Mouse (Mus musculus) adrenal gland, adult 2 months (tissue): ENCODE data around the gene Sh2d1b1. TPM values are rescaled to one million over a fixed set of nuclear protein-coding genes. Genes with fewer than 3 reads are reported as not detected.
A peak's percentile ranks its signal among the peaks of the same experiment; 100 is the strongest.
"Not testable (repeated sequence)": the region's sequence is repeated elsewhere in the genome, so short reads cannot be mapped to it uniquely, and the experiment has no call there.

Source experiments
- DNase-seq: peaks from one replicate; pipeline ENCODE4 v3.0.0; 2021
- long read RNA-seq: library from polyadenylated mRNA; stranded (forward); transcript quantifications from one replicate; pipeline ENCODE4 v2.0.0, GENCODE M21; 2021
- polyA plus RNA-seq: library from polyadenylated mRNA; depleted of rRNA; stranded (reverse); fragments of >200 nt; gene quantifications from 2 replicates; pipeline ENCODE4 v1.2.3, GENCODE M21; 2012; rRNA removed
- total RNA-seq, 2 experiments: library from RNA; stranded (reverse); gene quantifications; 2 replicates each; pipeline ENCODE4 v1.2.3; 2021

The Sh2d1b1 gene
- under 1 TPM; 0.55 to 0.69 TPM for total RNA-seq
- polyA plus RNA-seq = 0.15 and 0.16 TPM in 2 replicates
- long read RNA-seq, partial matches to known transcripts = 0 of 1 reads
- long read RNA-seq, other reads (novel, unspliced or antisense) = 1 of 1 reads

DNA sequence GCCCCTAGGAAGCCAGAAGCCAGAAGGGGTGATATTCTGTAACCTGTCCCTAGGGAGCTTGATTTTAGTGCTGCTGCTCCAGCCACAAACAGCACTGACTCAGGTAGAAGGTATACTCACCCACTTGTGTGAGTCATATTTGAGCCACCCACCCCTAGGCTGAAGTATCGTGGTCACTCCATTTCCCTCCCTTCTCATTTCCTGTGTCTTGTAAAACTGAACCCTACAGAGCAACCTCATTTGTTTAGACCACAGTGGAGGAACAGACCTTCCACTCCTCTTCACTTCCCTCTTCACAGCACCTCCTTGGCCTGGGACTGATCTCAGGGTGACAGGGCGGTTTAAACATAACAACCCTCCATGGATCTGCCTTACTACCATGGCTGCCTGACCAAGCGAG is at the start of gene Sh2d1b1:
Gene Sh2d1b1, plus strand, starts transcription at position 305 of the 400 bp plus-strand sequence.
- DNase-seq = no peak

DNA sequence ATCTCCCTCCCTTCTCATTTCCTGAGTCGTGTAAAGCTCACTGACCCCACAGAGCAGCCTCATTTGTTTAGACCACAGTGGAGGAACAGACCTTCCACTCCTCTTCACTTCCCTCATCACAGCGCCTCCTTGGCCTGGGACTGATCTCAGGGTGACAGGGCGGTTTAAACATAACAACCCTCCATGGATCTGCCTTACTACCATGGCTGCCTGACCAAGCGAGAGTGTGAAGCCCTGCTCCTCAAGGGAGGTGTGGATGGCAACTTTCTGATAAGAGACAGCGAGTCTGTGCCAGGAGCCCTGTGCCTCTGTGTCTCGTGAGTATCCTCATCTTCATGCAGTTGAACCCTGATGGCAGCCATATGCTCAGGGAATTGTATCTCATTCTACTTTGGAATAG is 44.4 kb upstream of the Sh2d1b1 start, which contains the start of gene Sh2d1b2:
Gene Sh2d1b2, plus strand, starts transcription at position 62 of the 400 bp plus-strand sequence.
- not testable (repeated sequence) for DNase-seq

DNA sequence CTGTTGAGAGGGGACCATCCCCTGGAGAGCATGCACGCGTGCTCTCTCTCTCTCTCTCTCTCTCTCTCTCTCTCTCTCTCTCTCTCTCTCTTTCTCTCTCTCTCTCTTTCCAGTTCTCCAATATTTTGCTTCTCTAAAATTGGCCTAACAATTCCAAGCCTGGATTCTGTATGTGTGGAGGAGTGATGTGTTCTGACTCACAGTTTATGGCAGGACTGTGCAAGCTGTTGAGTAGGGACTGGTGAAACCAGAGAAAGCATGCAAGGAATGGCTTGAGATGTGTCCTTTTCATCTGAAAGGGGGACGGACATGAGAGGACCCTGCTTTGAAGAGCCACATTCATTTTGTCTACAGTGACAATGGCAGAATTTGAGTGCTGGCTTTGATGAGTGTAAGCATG is 32.1 kb upstream of the Sh2d1b1 start:
- no peak for DNase-seq

DNA sequence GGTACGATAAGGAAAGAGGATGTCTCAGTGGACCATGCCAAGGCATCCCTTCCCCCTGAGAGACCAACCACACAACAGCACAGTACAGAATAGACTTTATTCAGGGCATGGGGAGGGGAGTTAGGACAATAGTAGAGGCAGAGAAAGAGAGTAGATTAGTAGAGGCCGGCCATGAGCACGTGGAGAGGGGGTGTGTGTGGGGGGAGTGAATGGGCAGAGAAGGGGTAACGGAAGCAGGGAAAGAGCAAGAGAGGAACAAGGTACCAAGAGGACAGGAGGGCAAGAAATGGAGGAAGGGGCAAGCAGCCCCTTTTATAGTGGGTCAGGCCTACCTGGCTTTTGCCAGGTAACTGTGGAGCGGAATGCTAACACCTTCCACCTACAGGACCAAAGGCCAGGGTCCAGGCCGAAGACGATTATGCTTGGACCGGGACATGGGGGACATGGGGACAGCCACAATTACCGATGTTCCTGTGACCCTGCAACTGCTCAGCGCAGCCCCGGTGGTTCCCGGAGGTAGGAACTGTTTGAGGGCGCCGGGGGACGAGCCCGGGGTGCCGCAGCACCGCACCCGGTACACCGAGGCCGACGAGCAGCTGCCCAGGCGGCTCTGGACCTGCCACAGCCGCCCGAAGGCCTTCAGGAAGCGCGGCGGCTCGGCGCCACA is 22.1 kb upstream of the Sh2d1b1 start:
- DNase-seq = no peak

DNA sequence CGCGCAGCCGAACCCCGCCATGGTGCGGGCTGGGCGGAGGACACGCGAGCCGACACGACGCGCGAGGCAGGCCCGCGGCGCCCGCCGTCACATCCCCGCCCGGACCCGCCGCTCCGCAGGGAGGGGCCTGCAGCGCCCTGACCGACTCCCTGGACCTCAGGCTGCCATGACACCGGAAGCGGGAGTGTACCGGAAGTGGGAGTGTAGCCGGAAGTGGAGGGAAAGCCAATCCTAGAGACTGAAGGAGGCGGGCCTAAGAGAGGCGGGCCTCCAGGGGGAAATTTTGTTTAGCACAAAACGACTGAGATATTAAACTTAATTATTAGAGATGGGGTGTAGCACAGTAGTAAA is 21.6 kb upstream of the Sh2d1b1 start:
- DNase-seq = peak; percentile 90

DNA sequence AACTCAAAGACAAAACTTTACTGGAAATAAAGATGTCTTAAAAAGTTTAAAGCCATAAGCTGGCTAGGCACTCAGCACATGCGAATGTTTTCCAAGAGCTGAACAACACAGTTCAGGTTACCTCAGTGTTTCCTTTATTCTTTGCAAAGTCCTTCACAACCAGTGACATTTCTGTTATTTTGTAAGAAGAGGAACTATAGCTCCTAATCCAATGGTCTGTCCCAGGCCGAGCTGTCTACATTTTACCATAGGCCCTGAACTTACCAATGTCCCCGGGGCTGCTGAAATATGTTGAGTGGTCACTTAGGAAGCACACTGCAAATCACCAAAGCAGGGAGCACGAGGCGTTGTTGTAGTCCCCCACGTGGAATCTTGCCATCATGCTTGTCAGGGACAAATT is 6.8 kb upstream of the Sh2d1b1 start:
- no peak for DNase-seq

DNA sequence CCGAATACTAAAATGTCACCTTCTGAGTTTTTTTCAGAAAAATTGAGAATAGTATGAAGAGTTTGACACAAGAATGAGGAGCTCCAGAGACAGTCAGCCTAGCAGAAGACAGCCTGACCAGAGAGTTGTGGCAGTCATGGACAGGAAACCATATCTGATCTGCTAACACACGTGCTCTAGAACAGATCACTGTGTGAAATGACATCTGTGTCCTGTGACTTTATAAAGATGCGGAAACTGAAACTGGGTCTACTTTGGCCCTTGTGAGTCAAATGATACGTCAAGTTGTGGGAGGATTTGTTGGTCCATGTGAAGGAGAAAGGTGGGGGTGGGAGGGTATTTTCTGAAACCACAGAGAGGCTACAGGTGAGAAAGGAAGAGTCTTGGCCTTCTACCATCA is 6.4 kb upstream of the Sh2d1b1 start:
- no peak for DNase-seq

DNA sequence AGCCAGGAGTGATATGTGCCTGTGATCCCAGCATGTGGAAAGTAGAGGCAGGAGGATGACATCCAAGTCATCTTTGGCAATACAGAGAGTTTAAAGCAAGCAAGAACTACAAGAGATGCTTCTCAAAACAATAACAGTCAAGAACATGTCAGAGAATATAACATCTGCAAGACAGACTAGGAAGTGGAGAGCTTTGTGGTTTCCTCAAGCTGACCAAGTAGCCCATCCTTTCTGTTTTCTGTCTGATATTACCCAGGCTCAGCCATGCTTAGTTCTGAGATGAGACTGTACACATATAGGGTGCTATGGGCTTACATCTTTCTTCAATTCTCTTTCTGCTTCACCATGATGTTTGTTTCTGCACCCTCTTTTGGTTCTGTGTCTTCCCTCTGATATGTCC is 3.9 kb upstream of the Sh2d1b1 start:
- DNase-seq = no peak

DNA sequence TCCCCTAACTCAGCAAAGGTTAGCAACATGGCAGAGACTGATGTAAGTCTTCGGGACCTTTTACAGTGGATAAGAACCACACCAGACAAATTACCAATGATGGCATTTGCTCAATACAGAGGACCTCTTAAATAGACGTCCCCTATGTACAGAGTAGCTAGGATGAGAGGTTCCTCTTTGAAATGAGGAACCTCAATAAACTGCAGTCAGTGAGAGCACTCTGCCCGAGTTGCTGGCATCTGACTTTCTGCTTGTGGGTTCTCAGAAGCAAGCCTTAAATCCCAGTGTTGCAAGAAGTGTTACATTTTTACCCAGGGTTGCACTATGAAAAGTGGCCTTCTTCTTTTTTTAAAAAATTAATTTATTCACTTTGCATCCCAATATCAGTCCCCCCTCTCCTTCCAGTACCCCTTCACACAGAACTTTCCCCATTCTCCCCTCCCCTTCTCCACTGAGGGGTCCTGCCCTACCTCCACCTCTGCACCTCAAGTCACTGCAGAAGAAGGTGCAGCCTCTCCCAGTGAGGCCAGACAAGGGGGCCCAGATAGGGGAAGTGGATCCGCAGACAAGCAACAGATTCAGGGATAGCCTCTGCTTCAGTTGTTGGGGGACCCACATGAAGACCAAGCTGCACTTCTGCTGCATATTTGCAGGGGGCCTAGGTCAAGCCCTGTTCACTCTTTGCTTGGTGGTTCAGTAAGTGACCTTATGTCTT is 5.5 kb downstream of the Sh2d1b1 start:
- DNase-seq = no peak

DNA sequence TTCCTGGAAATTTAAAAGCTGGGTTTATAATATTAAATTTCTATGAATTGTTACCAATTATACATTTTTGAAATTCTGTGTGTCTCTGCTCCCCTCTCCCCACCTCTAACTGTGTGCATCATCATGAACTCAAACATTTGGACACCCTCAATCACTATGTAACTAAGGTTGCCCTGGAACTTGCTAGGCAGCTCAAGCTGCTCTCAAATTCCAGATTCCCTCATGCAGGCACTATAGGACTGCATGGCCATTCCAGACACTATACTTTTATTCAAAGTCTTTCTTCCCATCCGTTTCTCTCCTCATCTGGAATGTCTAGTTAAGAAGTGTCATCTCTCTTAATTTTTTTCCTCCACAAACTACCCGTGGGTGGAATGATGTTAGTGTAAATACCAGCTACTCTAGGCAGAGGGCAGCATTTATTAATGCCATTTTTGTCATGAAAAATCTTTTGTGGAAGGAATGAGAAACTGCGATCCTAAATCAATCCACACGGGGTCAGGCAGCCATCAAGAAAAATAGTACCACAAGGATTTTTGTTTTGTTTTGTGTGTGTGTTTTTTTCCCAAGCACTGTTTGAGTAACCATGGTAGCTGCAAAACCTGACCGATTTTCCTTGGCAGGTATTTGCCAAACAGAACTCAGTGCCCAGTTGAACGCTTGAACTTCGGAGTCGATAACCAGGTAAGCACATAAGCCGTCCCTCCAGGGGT is 15.3 kb downstream of the Sh2d1b1 start:
- DNase-seq = peak; percentile 60

DNA sequence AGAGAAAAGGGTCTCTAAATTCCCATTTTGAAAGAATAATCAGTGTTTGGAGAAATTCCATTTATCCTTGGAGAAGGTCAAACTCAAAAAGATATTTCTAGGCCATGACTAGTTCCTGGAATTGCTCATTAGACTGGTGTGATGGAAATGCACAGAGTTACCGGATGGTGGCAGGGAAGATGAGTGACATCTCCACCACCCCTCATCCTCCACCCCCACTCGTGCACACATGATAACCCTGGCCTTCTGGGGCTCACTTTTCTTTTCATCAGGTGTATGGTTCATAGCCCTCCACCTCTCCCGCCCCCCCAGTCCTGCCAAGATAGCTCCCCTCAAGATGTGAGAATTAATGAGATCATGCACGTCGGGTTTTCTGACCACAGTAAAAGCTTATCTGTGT is 16.1 kb downstream of the Sh2d1b1 start:
- DNase-seq = peak; percentile 13

DNA sequence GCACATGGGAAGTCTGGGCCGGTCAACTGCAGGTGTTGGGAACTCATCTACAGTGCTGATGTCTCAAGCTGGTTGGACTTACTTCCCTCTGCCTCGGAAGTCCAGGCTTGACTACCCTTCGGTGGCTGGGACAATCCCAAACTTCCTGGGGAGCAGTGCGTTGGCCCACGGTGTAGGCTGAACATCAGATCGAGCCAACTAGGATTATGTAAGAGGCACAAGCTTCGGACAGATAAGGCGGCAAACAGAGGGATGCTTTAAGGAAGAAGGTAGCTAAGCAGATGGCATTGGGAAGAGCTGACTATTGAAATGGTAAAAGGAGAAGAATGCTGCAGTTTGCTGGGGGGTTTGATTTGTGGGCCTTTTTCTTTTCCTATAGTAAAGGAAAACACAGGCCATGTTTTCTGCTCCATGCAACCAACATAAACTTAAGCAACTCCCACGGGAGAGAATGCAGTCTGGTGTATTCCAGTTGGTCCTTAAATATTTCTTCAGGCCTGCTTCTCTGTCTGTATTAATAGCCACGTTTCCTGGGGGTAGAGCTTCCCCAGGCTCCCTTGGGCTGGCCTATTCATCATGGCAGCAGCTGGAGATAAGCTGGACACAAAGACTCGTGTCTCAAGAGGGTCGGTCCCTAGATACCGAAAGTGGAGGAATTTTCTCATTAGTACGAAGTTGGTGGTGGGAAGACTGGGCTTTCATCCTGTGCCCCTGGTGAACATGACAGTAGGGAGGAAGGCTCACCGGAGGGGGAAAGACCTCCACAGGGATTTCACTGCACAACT is 17.9 kb downstream of the Sh2d1b1 start:
- no peak for DNase-seq

DNA sequence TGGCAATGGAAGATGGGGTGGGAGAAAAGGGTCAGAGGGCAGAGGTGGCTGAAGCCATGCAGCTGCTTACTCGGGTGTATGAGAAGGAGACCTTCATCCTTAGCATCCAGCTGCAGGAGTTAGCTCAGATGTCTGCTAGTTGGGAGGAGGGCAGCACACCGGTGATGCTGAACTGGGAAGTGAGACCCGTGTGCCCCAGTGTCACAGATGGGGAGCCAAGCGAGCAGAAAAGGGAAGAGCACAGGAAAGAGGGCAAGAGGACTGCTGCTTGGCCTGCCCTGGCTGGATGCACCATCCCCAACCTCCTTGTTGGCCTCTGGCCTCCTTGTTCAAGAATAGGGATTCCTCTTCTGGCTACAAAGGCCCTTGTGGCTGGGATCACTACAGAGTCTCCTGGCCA is 22.4 kb downstream of the Sh2d1b1 start:
- DNase-seq = no peak

DNA sequence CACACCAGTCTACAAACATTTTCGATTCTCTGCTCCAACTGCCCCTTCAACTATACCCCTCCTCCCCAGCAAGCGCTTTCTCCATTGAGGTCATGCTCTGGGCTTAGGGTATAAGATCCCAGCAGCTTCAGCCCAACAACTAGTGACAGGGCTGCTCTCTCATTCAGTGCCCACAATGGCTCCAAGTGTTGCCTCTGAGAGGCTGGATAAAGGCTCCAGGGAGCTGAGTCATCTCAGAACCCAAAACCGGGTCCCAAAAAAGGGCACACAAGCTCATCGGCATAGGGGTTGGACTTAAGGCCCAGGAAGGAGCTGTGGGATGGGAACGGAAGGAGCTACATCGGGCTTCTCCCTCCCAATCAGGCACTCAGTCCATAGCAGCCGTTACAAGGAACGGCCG is 24.6 kb downstream of the Sh2d1b1 start:
- no peak for DNase-seq

DNA sequence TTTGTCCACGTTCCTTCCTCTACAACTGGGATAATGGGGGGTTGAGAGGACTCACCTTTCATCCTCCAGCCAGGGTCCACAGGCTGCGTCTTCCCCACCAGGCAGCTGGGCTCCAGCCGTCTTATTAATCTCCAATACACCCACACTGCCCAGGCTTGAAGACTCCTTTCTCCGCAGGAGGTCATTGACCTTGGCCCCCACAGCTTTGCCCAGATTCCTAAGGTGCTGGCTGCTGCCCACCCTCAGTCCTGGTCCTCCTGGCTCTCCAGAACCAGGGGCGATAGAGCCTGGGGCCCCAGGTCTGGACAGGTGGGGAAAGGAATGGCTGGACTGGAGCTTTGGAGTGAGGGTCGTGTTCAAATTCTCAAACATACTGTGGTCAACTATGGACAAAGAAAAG is 25.3 kb downstream of the Sh2d1b1 start:
- no peak for DNase-seq

DNA sequence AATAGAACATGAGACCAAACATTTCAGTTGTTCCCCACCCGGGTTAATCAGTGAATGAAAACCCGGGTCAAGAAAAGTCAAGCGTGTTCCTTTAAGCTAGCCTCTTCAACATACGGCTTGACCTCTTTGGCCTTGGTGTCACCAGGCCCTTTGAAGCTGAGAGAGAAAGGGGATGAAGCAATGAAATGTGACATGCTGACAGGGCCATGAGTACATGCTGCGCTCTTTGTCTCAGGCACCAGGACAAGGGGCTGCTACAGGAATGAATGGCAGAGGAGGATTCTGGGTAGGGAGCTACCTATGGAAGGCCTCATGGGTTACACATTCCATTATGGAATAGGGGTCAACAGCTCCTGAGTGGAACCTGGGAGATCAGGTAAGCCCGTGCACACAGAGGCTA is 26.0 kb downstream of the Sh2d1b1 start:
- DNase-seq = peak; percentile 22

DNA sequence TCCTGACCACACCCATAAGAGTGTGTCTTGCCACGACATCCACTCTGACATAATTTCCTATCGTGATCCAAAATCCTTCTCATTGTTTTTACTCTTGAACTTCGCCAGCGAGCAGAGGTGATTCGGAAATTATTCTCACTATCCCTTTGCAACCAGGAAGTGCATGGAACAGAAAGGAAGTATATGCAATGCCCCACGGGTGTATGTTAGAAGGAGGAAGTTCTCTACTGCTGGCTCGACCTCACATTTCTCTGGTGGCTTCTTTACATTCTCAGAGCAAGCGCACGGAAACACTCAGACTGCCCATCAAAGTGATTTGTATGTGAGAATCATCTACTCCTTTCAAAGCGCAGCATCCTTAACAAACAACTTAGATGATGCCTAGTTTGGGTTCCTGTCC is 27.9 kb downstream of the Sh2d1b1 start:
- no peak for DNase-seq

DNA sequence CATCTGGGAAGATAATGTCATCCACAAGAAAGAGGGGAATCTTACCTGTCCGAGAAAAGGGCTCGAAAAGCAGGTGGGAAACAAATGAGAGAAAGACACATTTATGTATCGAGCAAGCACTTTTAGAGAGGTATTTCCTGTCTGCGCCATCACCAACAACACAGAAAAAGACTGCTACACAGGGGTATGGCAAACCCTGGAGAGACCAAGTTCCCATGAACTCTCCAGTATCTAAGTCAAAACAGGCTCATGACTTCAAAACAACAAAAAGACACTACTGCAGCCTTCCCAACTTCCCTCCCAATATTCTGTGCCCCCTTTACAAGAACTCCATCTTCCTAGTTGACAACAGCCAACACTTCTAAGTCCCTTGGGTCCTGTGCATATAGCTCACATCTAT is 29.1 kb downstream of the Sh2d1b1 start, which contains the start of gene Gm7694:
Gene Gm7694, minus strand, starts transcription at position 101 of the 400 bp plus-strand sequence.
- no peak for DNase-seq

DNA sequence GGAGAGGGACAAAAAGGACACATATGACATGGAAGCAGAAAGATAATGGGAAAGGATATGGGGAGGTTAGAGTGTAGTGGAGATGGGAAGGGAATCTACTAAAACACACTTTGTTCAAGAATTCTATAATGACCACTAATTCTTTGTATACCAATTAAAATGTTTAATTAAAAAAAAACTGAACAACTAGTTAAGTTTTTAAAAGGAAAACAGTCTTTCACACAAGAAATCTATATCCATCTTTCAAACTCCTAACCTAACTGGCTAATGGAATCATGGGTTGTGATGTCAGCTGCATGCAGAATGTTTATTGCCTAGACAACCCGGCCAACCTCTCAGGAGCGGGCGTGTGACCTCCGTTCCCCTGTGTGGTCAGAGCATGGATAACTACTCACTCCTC is 31.4 kb downstream of the Sh2d1b1 start, which contains the start of gene Spata46:
Gene Spata46, plus strand, starts transcription at position 301 of the 400 bp plus-strand sequence.
- no peak for DNase-seq

DNA sequence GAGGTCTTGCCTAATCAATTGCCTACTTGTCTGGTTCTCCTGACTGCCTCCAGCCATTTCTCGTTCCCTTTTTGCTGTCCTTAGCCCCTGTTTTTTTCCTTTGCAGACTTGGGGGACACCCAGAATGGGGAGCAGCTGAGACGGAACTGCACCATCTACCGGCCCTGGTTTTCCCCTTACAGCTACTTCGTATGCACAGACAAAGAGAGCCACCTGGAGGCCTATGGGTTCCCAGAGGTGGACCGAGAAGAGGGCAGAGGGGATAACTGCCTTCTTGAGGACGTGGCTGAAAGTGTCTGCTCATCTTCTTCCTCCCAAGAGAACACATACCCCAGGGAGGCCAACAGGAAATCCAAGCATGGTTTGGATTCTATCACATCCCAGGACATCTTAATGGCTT is 34.3 kb downstream of the Sh2d1b1 start:
- DNase-seq = no peak

DNA sequence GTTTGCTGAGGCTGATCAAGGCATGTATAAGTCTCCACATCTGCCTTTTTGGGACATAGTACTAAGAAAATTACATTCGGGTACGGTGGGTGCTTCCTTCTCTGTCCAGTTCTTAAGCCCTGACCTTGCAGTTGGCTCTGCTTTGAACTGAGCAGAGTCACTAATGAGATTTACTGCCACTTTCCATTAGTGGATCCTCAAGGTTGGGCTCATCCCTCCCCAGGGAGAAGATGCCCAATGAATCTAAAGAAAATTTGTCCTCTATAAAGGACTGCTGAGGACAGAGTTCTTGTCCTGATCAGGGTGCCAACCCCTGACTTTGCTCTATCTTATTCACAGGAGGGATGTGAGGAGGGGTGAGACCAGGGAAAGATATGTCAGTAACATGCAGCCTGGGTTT is 44.9 kb downstream of the Sh2d1b1 start:
- peak; percentile 35 for DNase-seq

DNA sequence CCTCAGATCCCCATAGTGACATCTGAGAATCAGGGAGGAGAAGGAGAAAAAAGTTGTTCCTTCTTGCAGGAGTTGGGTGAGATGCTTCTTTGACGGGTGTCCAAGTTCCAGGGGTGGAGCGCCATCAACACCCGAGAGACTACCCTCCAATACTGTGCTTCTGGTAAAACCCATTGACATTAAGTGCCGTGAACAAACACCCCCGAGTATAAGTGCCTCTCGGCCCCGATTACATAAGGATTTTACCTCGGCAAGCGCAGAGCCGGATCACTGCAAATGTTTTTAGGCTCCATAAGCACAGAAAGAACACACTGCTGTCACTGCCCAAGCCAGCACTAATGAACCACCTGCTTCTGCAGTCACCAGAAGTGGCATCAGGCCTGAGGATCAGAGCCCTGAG is 45.9 kb downstream of the Sh2d1b1 start:
- DNase-seq = no peak
